23 mouse cellular contexts compared by ENCODE assay signal in the genomic region with DNA sequence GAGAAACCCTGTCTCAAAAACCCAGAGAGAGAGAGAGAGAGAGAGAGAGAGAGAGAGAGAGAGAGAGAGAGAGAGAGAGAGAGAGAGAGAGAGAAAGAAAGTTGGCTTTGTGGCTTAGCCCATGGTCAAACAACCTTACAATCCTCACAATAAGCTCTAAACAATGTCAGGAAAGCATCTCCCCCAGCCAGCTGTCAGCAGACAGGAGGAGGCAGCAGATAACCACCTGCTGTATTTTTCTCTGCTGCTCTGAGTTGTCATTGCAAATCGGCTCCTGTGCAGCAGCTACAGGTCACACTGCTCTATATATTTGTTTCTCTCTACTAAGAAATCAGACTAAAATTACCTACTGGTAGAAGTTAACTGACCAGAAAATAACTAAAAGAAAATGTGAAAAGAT. TPM values are rescaled to one million over a fixed set of nuclear protein-coding genes. Genes with fewer than 3 reads are reported as not detected.
A peak's percentile ranks its signal among the peaks of the same experiment; 100 is the strongest.
DNase-seq lines count a peak whose midpoint lies in the region; ATAC-seq and TF ChIP-seq lines count a peak whose summit lies in the region.
"Had no signal": no experiment of that assay in that cellular context is flagged by ENCODE, and none has a peak within 500 bp of the region (broad histone marks: within the 10 kb centered on the region; RNA-seq: fewer than 3 reads in every experiment).

No protein-coding gene starts in this region.

- intact Hi-C loops in heart, adult 2 months (cut with DNase I) = no loop called here
- intact Hi-C loops in heart, postnatal 10 days (cut with DNase I) = no loop called here
- intact Hi-C loops in left cerebral cortex, postnatal 36 days (cut with DNase I) = no loop called here

- TF ChIP-seq EP300 in heart, adult 2 months (IDR thresholded peaks at IDR 0.05; ENCODE audit: insufficient read depth, low read depth, low read length) = 0 out of 2 replicates have a peak, but pooled peaks have one; percentile 20

- DNase-seq in heart, adult 2 months = no peak
- no peak for DNase-seq in heart, postnatal 10 days
- peak; percentile 25 for DNase-seq in heart, postnatal 4 days
- no peak for DNase-seq in heart, adult 11 months
- DNase-seq in retina, postnatal 1 day = peak; percentile 18
- no peak for DNase-seq in retina, embryonic 14.5 days (ENCODE audit: low spot score)
- DNase-seq in left cerebral cortex, postnatal 36 days (ENCODE audit: low spot score in 2 of 2) = no peak
- DNase-seq: adrenal gland, postnatal 14 days; cerebellum, adult 11-12 months; cerebellum, postnatal 36 days; gastrocnemius, postnatal 10 days; kidney, adult 11 months; kidney, postnatal 25 days; layer of hippocampus, adult 9-11 months; lung, adult 2 months; lung, postnatal 4 days; thymus, postnatal 14 days had no signal

- peak overlapping the region; percentile 21 for H3K27ac ChIP-seq in heart, adult 2 months
- H3K27ac ChIP-seq: embryonic facial prominence, embryonic 10.5 days; limb, embryonic 12.5 days; midbrain, embryonic 12.5 days; neural tube, embryonic 12.5 days had no signal

- H3K36me3 ChIP-seq in heart, adult 2 months (ENCODE audit: control insufficient read depth, insufficient read depth, low read length) = peaks cover 29% of the 10 kb centered on the region

- no peak for TF ChIP-seq POLR2A in heart, adult 2 months (IDR thresholded peaks at IDR 0.05; ENCODE audit: insufficient read depth, low read depth, low read length)

- no peak overlapping the region for H3K4me3 ChIP-seq in heart, adult 2 months
- H3K4me3 ChIP-seq: embryonic facial prominence, embryonic 10.5 days; limb, embryonic 12.5 days; midbrain, embryonic 12.5 days; neural tube, embryonic 12.5 days had no signal

- H3K27me3 ChIP-seq in heart, adult 2 months (ENCODE audit: control insufficient read depth, insufficient read depth, low read length) = no peaks in the 10 kb centered on the region
- H3K27me3 ChIP-seq: limb, embryonic 12.5 days; midbrain, embryonic 12.5 days; neural tube, embryonic 12.5 days had no signal

- no peak overlapping the region for H3K9ac ChIP-seq in heart, adult 2 months (ENCODE audit: low read depth, low read length)
- H3K9ac ChIP-seq: limb, embryonic 12.5 days; midbrain, embryonic 12.5 days; neural tube, embryonic 12.5 days had no signal

- TF ChIP-seq CTCF in heart, adult 2 months (IDR thresholded peaks at IDR 0.05) = peak; percentile 54

- no peaks in the 10 kb centered on the region; the same call in none of the 2 replicates for H3K79me2 ChIP-seq in heart, adult 2 months (replicated peaks; ENCODE audit: control insufficient read depth, insufficient read depth, low read length)

- 15% methylated on average over 1 of the region's 1 CpGs for WGBS in heart, adult 2 months

- ATAC-seq in megakaryocyte-erythroid progenitor cell, adult 5-6 weeks (replicated peaks; ENCODE audit: low FRiP score, low TSS enrichment, poor library complexity, severe bottlenecking) = peak; percentile 93
- ATAC-seq: hindbrain, embryonic 16.5 days had no signal

- H3K4me1 ChIP-seq in heart, adult 2 months (ENCODE audit: control insufficient read depth, insufficient read depth, low read length) = peaks cover 10% of the 10 kb centered on the region
- H3K4me1 ChIP-seq: embryonic facial prominence, embryonic 10.5 days; limb, embryonic 12.5 days had no signal

RNA-seq across cellular contexts. Expression of gene Plxnd1, which starts 53.1 kb away (rescaled TPM):
- total RNA-seq in heart, adult 2 months (2021) = 10 to 100 TPM; 58.8 to 90.6 TPM
- polyA plus RNA-seq in heart, adult 2 months (2012; rRNA removed) = 79.9 and 102 TPM in 2 replicates
- total RNA-seq in heart, postnatal 10 days (2021) = 100 to 1,000 TPM; 179 to 224 TPM
- total RNA-seq in heart, postnatal 4 days (2021) = 100 to 1,000 TPM; 191 to 208 TPM
- 0.72 and 1.6 TPM in 2 replicates for total RNA-seq in megakaryocyte-erythroid progenitor cell, adult 5-6 weeks (2014; fragmentation: Nextera tagmentation)
- 0.11 and 1.4 TPM in 2 replicates for total RNA-seq in megakaryocyte-erythroid progenitor cell, adult 5-6 weeks (2017)
- total RNA-seq in left cerebral cortex, postnatal 36 days (2021) = 100 to 1,000 TPM; 115 to 121 TPM

Comparison
In these comparisons a context has a peak if more than half of its experiments do, and no peak if none do; other contexts are left out.
1. DNase-seq: peak in heart, postnatal 4 days (single experiment) and retina, postnatal 1 day (single experiment); none in heart, adult 2 months (0 of 2), heart, postnatal 10 days (0 of 2), heart, adult 11 months (single experiment), retina, embryonic 14.5 days (single experiment) and left cerebral cortex, postnatal 36 days (0 of 2).
2. RNA of gene Plxnd1, which starts 53.1 kb away (total RNA-seq): 179 to 224 TPM in heart, postnatal 10 days, 191 to 208 TPM in heart, postnatal 4 days, 115 to 121 TPM in left cerebral cortex, postnatal 36 days and 58.8 to 90.6 TPM in heart, adult 2 months; 0.11 to 1.6 TPM in megakaryocyte-erythroid progenitor cell, adult 5-6 weeks; every median in the first group is over 10 times any median in the second.